Mouse (Mus musculus) midbrain, embryonic 10.5 days (tissue): ENCODE results near the gene Apbb1ip. TPM values are rescaled to one million over a fixed set of nuclear protein-coding genes. Genes with fewer than 3 reads are reported as not detected.
"Not testable (repeated sequence)": the region's sequence is repeated elsewhere in the genome, so short reads cannot be mapped to it uniquely, and the experiment has no call there.

Experiments used
- DNase-seq: peaks from one replicate; pipeline ENCODE4 v3.0.0-alpha.2; 2017; ENCODE audit warnings: low spot score
- H3K27ac ChIP-seq: fragments of 300-500 bp; sonication (generic); replicated peaks from 2 replicates; pipeline ENCODE4 v1.5.1; 2016; ENCODE audit warnings: mild to moderate bottlenecking
- H3K27me3 ChIP-seq: fragments of 300-500 bp; sonication (generic); 2 replicates; pipeline ENCODE4 v1.6.1; 2016; ENCODE audit warnings: low read depth, mild to moderate bottlenecking; ENCODE audit not compliant: poor library complexity, severe bottlenecking
- H3K36me3 ChIP-seq: fragments of 300-500 bp; sonication (generic); 2 replicates; pipeline ENCODE4 v1.6.1; 2016; ENCODE audit warnings: mild to moderate bottlenecking, moderate library complexity
- H3K4me1 ChIP-seq: fragments of 300-500 bp; sonication (generic); 2 replicates; pipeline ENCODE4 v1.6.1; 2016
- H3K4me3 ChIP-seq: fragments of 300-500 bp; sonication (generic); 2 replicates; pipeline ENCODE4 v1.5.1; 2016; ENCODE audit warnings: mild to moderate bottlenecking, moderate library complexity
- H3K9me3 ChIP-seq: fragments of 300-500 bp; sonication (generic); replicated peaks from 2 replicates; pipeline ENCODE4 v1.6.1; 2016; ENCODE audit warnings: mild to moderate bottlenecking
- WGBS: fragments of 180-500 bp; shearing (Covaris S2); methylation state at CpG from one replicate; pipeline ENCODE4 v1.1.7; 2016; 5-methylcytosine and 5-hydroxymethylcytosine counted together
- polyA plus RNA-seq: library from polyadenylated mRNA; unstranded; fragments of >200 nt; fragmentation: Nextera tagmentation; extraction: Ambion mirVana; gene quantifications from 2 replicates; pipeline ENCODE4 v1.2.1, GENCODE M21; 2016

Apbb1ip gene
- polyA plus RNA-seq, 1 experiment from 2014 or later = 1.1 TPM

DNA sequence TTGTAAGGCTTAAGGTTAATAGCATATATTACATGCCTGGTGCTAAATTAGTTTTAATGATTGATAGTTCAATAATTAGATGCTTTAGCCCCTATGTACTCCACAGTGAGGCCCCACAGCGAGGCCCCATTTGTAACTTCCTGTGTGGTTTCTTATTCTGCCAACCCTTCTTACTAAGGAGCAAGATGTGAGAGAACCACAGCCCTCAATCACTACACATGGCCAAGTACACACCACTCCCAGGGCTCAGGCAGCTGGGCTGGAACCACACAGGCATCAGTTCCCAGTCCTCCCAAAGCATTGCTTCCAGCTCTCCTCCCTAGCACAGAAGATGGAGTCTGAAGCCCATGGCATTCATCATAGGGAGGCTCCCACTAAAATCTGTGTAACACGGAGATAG lies 31.7 kb downstream of the Apbb1ip start:
- Histone ChIP-seq H3K27me3 (no peaks in the 10 kb centered on the region), H3K9me3 (no peaks in the 10 kb centered on the region), H3K4me3 (no peak overlapping the region), H3K4me1 (no peaks in the 10 kb centered on the region), H3K27ac (no peak overlapping the region), H3K36me3 (no peaks in the 10 kb centered on the region)
- WGBS = 92% methylated on average over 2 of the region's 2 CpGs
- no peak for DNase-seq

DNA sequence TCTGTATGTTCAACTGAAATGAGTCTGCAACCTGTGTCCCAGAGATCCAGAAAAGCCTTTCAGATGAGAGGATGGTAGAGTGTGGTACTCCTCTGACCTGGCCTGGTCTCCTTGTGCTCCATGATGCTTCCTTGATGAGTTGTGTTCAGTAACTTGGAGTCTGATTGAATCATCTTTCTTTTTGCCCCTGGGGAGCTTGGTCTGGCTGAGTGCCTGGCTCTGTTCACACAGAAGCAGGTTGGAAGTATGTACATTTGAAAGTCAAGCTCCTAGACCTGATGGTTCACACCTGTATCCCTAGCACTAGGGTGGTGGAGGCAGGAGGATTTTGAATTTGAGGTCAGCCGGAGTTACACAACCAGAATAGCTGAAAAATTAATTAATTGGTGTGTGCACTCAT lies 32.7 kb downstream of the Apbb1ip start:
- 91% methylated on average over 1 of the region's 1 CpGs for WGBS
- Histone ChIP-seq H3K27ac (no peak overlapping the region), H3K4me1 (no peaks in the 10 kb centered on the region), H3K27me3 (no peaks in the 10 kb centered on the region), H3K36me3 (no peaks in the 10 kb centered on the region), H3K4me3 (no peak overlapping the region), H3K9me3 (no peaks in the 10 kb centered on the region)
- DNase-seq = no peak

GRCm38 (mm10) chr2:22807312-22807711 lies 33.4 kb downstream of the Apbb1ip start:
- WGBS = 74% methylated on average over 1 of the region's 1 CpGs
- Histone ChIP-seq H3K27ac (no peak overlapping the region), H3K4me1 (no peaks in the 10 kb centered on the region), H3K27me3 (no peaks in the 10 kb centered on the region), H3K9me3 (no peaks in the 10 kb centered on the region), H3K4me3 (no peak overlapping the region), H3K36me3 (no peaks in the 10 kb centered on the region)
- DNase-seq = no peak

DNA sequence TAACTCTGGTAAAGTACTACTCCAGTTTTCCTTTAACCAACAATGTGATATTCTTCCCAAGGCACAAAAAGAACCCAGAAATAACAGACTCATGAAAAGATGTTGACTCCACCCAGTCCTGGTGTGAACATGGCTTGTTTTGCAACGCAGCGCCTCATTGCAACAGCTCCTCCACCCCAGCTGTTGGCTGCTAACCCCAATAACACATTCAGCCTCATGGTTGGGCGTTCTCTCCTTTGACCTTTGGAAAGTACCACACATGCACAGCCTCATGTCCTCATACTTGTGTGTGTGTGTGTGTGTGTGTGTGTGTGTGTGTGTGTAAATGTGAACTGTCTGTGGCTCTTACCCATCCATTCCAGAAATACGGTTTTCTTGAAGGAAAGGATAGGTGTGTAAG lies 37.0 kb downstream of the Apbb1ip start:
- Histone ChIP-seq H3K9me3 (no peaks in the 10 kb centered on the region), H3K4me1 (no peaks in the 10 kb centered on the region), H3K27me3 (no peaks in the 10 kb centered on the region), H3K27ac (no peak overlapping the region), H3K36me3 (no peaks in the 10 kb centered on the region), H3K4me3 (no peak overlapping the region)
- DNase-seq = no peak
- WGBS = 90% methylated on average over 4 of the region's 4 CpGs

DNA sequence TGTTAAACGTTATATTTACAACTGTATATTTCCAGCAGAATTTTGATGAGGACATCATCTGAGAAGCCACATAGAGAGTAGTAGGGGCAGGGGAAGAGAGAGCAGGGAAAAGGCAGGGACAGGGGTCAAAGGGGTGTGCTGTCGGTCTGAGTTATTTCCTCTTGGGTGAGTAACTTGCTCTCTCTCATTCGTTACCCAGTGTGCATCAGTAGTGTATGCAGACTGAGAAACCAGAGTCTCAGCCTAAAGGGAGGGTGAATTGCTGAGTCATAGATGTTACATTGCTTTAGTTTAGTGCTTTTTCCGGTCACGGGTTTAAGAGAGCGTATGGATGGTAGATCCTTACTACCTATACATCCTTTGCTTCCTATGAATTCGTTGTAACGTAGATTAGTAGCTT lies 37.6 kb downstream of the Apbb1ip start:
- H3K27me3 ChIP-seq = no peaks in the 10 kb centered on the region
- no peaks in the 10 kb centered on the region for H3K9me3 ChIP-seq
- WGBS = 87% methylated on average over 8 of the region's 8 CpGs
- H3K27ac ChIP-seq = no peak overlapping the region
- H3K4me3 ChIP-seq = no peak overlapping the region
- H3K36me3 ChIP-seq = no peaks in the 10 kb centered on the region
- no peaks in the 10 kb centered on the region for H3K4me1 ChIP-seq
- DNase-seq = no peak

DNA sequence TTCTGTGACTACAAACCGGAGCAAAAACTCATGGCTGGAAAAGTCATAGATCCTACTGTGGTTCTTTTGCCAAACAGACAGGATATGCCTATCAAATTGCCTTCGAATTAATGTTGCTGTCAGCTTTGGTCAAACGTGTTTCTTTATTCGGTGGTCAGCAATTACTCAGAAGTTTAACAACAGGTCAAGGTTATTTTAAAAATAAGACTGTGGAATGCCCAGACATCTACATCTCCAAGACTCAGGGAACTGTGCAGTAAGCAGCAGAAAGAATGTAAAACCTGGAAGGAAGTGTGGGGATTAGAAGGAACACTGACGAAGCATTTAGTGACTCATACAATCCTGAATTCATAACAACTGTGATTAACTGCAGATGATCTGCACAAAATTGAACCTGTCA lies 40.0 kb downstream of the Apbb1ip start:
- no peak overlapping the region for H3K27ac ChIP-seq
- no peaks in the 10 kb centered on the region for H3K4me1 ChIP-seq
- no peaks in the 10 kb centered on the region for H3K27me3 ChIP-seq
- H3K4me3 ChIP-seq = no peak overlapping the region
- H3K36me3 ChIP-seq = no peaks in the 10 kb centered on the region
- WGBS = 82% methylated on average over 5 of the region's 5 CpGs
- H3K9me3 ChIP-seq = no peaks in the 10 kb centered on the region
- DNase-seq = no peak

- Histone ChIP-seq H3K27me3 (no peaks in the 10 kb centered on the region), H3K4me3 (no peak overlapping the region), H3K4me1 (no peaks in the 10 kb centered on the region), H3K9me3 (no peaks in the 10 kb centered on the region), H3K36me3 (no peaks in the 10 kb centered on the region), H3K27ac (no peak overlapping the region)
- WGBS = 93% methylated on average over 2 of the region's 2 CpGs
- no peak for DNase-seq
Observed at GRCm38 (mm10) chr2:22815674-22816073, 41.8 kb downstream of the Apbb1ip start.

DNA sequence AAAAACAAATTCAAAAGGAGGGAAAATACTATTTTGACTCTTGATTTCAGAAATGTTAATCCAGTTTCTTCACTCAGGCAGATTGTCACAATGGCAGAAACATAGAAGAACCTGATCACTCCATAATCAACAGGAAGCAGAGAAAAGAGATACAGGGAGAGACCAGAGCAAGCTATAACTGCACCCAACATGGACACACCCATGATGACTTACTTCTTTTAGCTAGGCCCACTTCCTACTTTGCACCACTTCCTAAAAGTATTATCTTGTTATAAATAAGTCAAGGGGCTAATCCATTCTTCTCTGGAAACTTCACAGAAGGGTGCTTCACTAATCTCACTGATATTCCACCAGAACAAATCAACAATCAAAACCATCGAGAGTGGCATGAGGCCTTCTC lies 42.3 kb downstream of the Apbb1ip start:
- Histone ChIP-seq H3K4me1 (no peaks in the 10 kb centered on the region), H3K27me3 (no peaks in the 10 kb centered on the region), H3K36me3 (no peaks in the 10 kb centered on the region), H3K9me3 (no peaks in the 10 kb centered on the region), H3K27ac (no peak overlapping the region), H3K4me3 (no peak overlapping the region)
- 58% methylated on average over 1 of the region's 1 CpGs for WGBS
- no peak for DNase-seq

- no peaks in the 10 kb centered on the region for H3K9me3 ChIP-seq
- 90% methylated on average over 2 of the region's 2 CpGs for WGBS
- H3K4me3 ChIP-seq = no peak overlapping the region
- H3K4me1 ChIP-seq = no peaks in the 10 kb centered on the region
- no peak overlapping the region for H3K27ac ChIP-seq
- no peaks in the 10 kb centered on the region for H3K36me3 ChIP-seq
- no peak for DNase-seq
- H3K27me3 ChIP-seq = no peaks in the 10 kb centered on the region
Observed at GRCm38 (mm10) chr2:22822293-22822692, 48.4 kb downstream of the Apbb1ip start.

- no peak for DNase-seq
- H3K4me1 ChIP-seq = no peaks in the 10 kb centered on the region
- no peak overlapping the region for H3K4me3 ChIP-seq
- no peaks in the 10 kb centered on the region for H3K9me3 ChIP-seq
- no peaks in the 10 kb centered on the region for H3K27me3 ChIP-seq
- 90% methylated on average over 4 of the region's 4 CpGs for WGBS
- H3K27ac ChIP-seq = no peak overlapping the region
- H3K36me3 ChIP-seq = no peaks in the 10 kb centered on the region
Observed at GRCm38 (mm10) chr2:22845514-22845913, 71.6 kb downstream of the Apbb1ip start.

DNA sequence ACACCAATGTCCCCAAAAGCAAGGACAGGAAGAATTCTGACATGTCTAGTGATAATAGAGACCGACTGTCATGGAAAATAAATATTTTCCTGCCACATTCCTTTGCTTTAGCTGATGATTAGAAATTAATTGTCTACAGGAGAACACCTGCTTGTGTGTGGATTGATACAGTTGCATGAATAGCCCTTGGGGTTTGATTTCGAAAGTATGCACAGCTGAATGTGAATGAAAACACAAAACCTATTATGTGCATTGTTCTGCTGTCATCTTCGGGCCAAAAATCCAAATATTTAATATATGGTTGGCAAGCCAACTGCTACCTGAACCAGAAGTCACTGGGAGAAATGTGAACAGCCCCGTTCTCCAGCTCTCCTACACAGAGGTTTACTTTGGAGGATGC lies 78.0 kb downstream of the Apbb1ip start:
- Histone ChIP-seq H3K27ac (no peak overlapping the region), H3K36me3 (no peaks in the 10 kb centered on the region), H3K27me3 (no peaks in the 10 kb centered on the region), H3K4me1 (no peaks in the 10 kb centered on the region), H3K9me3 (no peaks in the 10 kb centered on the region), H3K4me3 (no peak overlapping the region)
- 81% methylated on average over 4 of the region's 4 CpGs for WGBS
- DNase-seq = no peak

- Histone ChIP-seq H3K27ac (no peak overlapping the region), H3K4me1 (no peaks in the 10 kb centered on the region), H3K36me3 (no peaks in the 10 kb centered on the region), H3K4me3 (no peak overlapping the region), H3K9me3 (no peaks in the 10 kb centered on the region), H3K27me3 (no peaks in the 10 kb centered on the region)
- WGBS = 67% methylated on average over 3 of the region's 3 CpGs
- no peak for DNase-seq
Observed at GRCm38 (mm10) chr2:22857501-22857900, 83.6 kb downstream of the Apbb1ip start.

- Histone ChIP-seq H3K4me3 (no peak overlapping the region), H3K9me3 (no peaks in the 10 kb centered on the region), H3K36me3 (no peaks in the 10 kb centered on the region), H3K4me1 (no peaks in the 10 kb centered on the region), H3K27ac (no peak overlapping the region), H3K27me3 (no peaks in the 10 kb centered on the region)
- DNase-seq = no peak
- 86% methylated on average over 2 of the region's 2 CpGs for WGBS
Observed at GRCm38 (mm10) chr2:22862194-22862593, 88.3 kb downstream of the Apbb1ip start.

DNA sequence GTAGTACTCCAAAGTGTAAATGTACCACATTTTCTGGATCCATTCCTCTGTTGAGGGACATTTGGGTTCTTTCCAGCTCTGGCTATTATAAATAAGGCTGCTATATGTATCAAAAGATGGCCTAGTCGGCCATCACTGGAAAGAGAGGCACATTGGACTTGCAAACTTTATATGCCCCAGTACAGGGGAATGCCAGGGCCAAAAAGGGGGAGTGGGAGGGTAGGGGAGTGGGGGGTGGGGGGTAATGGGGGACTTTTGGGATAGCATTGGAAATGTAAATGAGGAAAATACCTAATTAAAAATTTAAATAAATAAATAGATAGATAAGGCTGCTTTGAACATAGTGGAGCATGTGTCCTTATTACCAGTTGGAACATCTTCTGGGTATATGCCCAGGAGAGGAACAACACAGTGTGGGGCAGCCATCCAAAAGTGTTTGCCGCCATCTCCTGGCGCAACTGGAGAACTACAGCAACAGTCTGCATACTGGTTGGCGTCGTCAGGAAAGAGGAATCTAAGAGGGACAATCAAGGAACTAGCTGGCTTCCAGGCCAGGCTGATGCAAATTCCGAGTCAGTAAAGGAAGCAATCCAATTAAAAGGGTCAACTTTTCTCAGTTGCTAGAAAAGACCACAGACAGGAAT lies 90.6 kb downstream of the Apbb1ip start:
- H3K27me3 ChIP-seq, H3K9me3 ChIP-seq, H3K27ac ChIP-seq, H3K4me3 ChIP-seq, H3K36me3 ChIP-seq, H3K4me1 ChIP-seq: not testable (repeated sequence)
- 8% methylated on average over 6 of the region's 6 CpGs for WGBS
- DNase-seq = peak; percentile 68
